In genomic region chr17:87642744-87643143, GRCm38 (mm10) we compare ENCODE assay signal across 32 mouse cellular contexts. TPM values are rescaled to one million over a fixed set of nuclear protein-coding genes. Genes with fewer than 3 reads are reported as not detected.
DNase-seq lines count a peak whose midpoint lies in the region; ATAC-seq and TF ChIP-seq lines count a peak whose summit lies in the region.
"Had no signal": no experiment of that assay in that cellular context is flagged by ENCODE, and none has a peak within 500 bp of the region (broad histone marks: within the 10 kb centered on the region; RNA-seq: fewer than 3 reads in every experiment).

No protein-coding gene starts in this region.

- ATAC-seq in kidney, postnatal 0 days (replicated peaks; ENCODE audit: low FRiP score, low read depth), result peak; percentile 71; the same call in 1 of the 2 replicates
- ATAC-seq: forebrain, embryonic 15.5 days; Patski had no signal

- DNase-seq in kidney, adult 11 months, result peak; percentile 57
- no peak for DNase-seq in kidney, postnatal 4 days
- no peak for DNase-seq in testis, postnatal 14 days (ENCODE audit: low spot score)
- DNase-seq in kidney, postnatal 0 days (ENCODE audit: low spot score), result peak; percentile 40
- DNase-seq in adrenal gland, postnatal 10 days, result no peak
- no peak for DNase-seq in ovary, adult 18-20 months (ENCODE audit: low spot score)
- DNase-seq: adrenal gland, postnatal 14 days; B cell, adult 2 months; cerebellum, adult 11-12 months; cerebellum, adult 8-10 months; cerebellum, postnatal 10 days; cerebellum, postnatal 36 days; embryo, embryonic 11 days; gastrocnemius, postnatal 25 days; heart, adult 18-20 months; heart, postnatal 10 days; heart, postnatal 36 days had no signal

- H3K9ac ChIP-seq in kidney, postnatal 0 days (ENCODE audit: low read depth, low read length), result no peak overlapping the region
- H3K9ac ChIP-seq: embryonic facial prominence, embryonic 13.5 days; forebrain, embryonic 12.5 days; forebrain, embryonic 15.5 days; heart, embryonic 12.5 days; heart, embryonic 15.5 days; hindbrain, embryonic 13.5 days had no signal

- no peaks in the 10 kb centered on the region for H3K27me3 ChIP-seq in testis, adult 2 months (ENCODE audit: control insufficient read depth, insufficient read depth, low read length)
- no peaks in the 10 kb centered on the region for H3K27me3 ChIP-seq in kidney, postnatal 0 days (ENCODE audit: insufficient read depth, low read length)
- H3K27me3 ChIP-seq in small intestine, adult 2 months (ENCODE audit: control insufficient read depth, insufficient read depth, low read length), result no peaks in the 10 kb centered on the region
- H3K27me3 ChIP-seq: Patski had no signal

- peak overlapping the region; percentile 51 for H3K4me3 ChIP-seq in testis, adult 2 months (ENCODE audit: control insufficient read depth, low read depth, low read length)
- H3K4me3 ChIP-seq in kidney, postnatal 0 days (replicated peaks; ENCODE audit: low read depth, low read length), result no peak overlapping the region
- H3K4me3 ChIP-seq in small intestine, adult 2 months (ENCODE audit: low read depth, low read length), result no peak overlapping the region
- H3K4me3 ChIP-seq: embryonic facial prominence, embryonic 10.5 days; embryonic facial prominence, embryonic 13.5 days; erythroblast, embryonic 14.5 days; forebrain, embryonic 12.5 days; forebrain, embryonic 15.5 days; heart, embryonic 12.5 days; heart, embryonic 15.5 days; hindbrain, embryonic 10.5 days; hindbrain, embryonic 13.5 days had no signal

- no peak for TF ChIP-seq CTCF in testis, adult 2 months (IDR thresholded peaks at IDR 0.05; ENCODE audit: control insufficient read depth, insufficient read depth, insufficient replicate concordance, low read depth, low read length)
- TF ChIP-seq CTCF in kidney, postnatal 0 days (IDR thresholded peaks at IDR 0.05; ENCODE audit: low read depth), result no peak
- TF ChIP-seq CTCF in small intestine, adult 2 months (IDR thresholded peaks at IDR 0.05; ENCODE audit: extremely low read depth, insufficient read length, insufficient replicate concordance, low read depth, low read length), result no peak

- no peaks in the 10 kb centered on the region for H3K9me3 ChIP-seq in kidney, postnatal 0 days (replicated peaks; ENCODE audit: low read length)
- H3K9me3 ChIP-seq: embryonic facial prominence, embryonic 13.5 days; forebrain, embryonic 12.5 days; forebrain, embryonic 15.5 days; heart, embryonic 12.5 days; heart, embryonic 15.5 days; hindbrain, embryonic 10.5 days; hindbrain, embryonic 13.5 days had no signal

- no peak overlapping the region for H3K27ac ChIP-seq in testis, adult 2 months (ENCODE audit: control insufficient read depth, insufficient read depth, low read depth, low read length)
- H3K27ac ChIP-seq in kidney, postnatal 0 days, result peak overlapping the region; percentile 27; the same call in 1 of the 2 replicates
- peak overlapping the region; percentile 14; the same call in 1 of the 2 replicates for H3K27ac ChIP-seq in small intestine, adult 2 months (ENCODE audit: insufficient read depth, low read depth, low read length)
- H3K27ac ChIP-seq: embryonic facial prominence, embryonic 10.5 days; embryonic facial prominence, embryonic 13.5 days; forebrain, embryonic 12.5 days; forebrain, embryonic 15.5 days; heart, embryonic 15.5 days; hindbrain, embryonic 10.5 days; hindbrain, embryonic 13.5 days had no signal

- WGBS in kidney, postnatal 0 days, result 48% methylated on average over 8 of the region's 8 CpGs
- 71% methylated on average over 8 of the region's 8 CpGs for WGBS in small intestine, adult 2 months

- H3K36me3 ChIP-seq in testis, adult 2 months (ENCODE audit: control insufficient read depth, insufficient read depth, low read length), result no peaks in the 10 kb centered on the region; the same call in 1 of the 2 replicates
- 0 out of 2 replicates have a peak, but pooled peaks cover 3% of the 10 kb centered on the region for H3K36me3 ChIP-seq in kidney, postnatal 0 days (ENCODE audit: insufficient read depth, low read length)
- peaks cover 86% of the 10 kb centered on the region for H3K36me3 ChIP-seq in small intestine, adult 2 months (ENCODE audit: control insufficient read depth, insufficient read depth, low read length)
- H3K36me3 ChIP-seq: forebrain, embryonic 12.5 days; forebrain, embryonic 15.5 days; G1E; heart, embryonic 12.5 days; heart, embryonic 15.5 days; hindbrain, embryonic 10.5 days; hindbrain, embryonic 13.5 days had no signal

- no peaks in the 10 kb centered on the region for H3K4me1 ChIP-seq in testis, adult 2 months (ENCODE audit: control insufficient read depth, insufficient read depth, low read length)
- H3K4me1 ChIP-seq in kidney, postnatal 0 days (replicated peaks; ENCODE audit: insufficient read depth, low read length), result no peaks in the 10 kb centered on the region; the same call in 1 of the 2 replicates
- H3K4me1 ChIP-seq in small intestine, adult 2 months (ENCODE audit: control insufficient read depth, insufficient read depth, insufficient read length, low read length), result peaks cover 2% of the 10 kb centered on the region; the same call in 1 of the 2 replicates
- H3K4me1 ChIP-seq: embryonic facial prominence, embryonic 10.5 days; embryonic facial prominence, embryonic 13.5 days; forebrain, embryonic 12.5 days; heart, embryonic 12.5 days; heart, embryonic 15.5 days; hindbrain, embryonic 10.5 days; hindbrain, embryonic 13.5 days had no signal

- no peak for TF ChIP-seq POLR2A in testis, adult 2 months (IDR thresholded peaks at IDR 0.05; ENCODE audit: control insufficient read depth, low read depth, low read length)
- TF ChIP-seq POLR2A in small intestine, adult 2 months (IDR thresholded peaks at IDR 0.05; ENCODE audit: low read depth, low read length), result no peak

- H3K4me2 ChIP-seq in kidney, postnatal 0 days (ENCODE audit: low read length), result no peak overlapping the region
- H3K4me2 ChIP-seq: embryonic facial prominence, embryonic 13.5 days; forebrain, embryonic 12.5 days; forebrain, embryonic 15.5 days; heart, embryonic 12.5 days; heart, embryonic 15.5 days; hindbrain, embryonic 13.5 days had no signal

RNA-seq across cellular contexts. Expression of gene Epcam, which starts 7.0 kb away (rescaled TPM):
- 17.8 and 20.2 TPM in 2 replicates for polyA plus RNA-seq in testis, adult 2 months (2012; rRNA removed)
- 409 and 412 TPM in 2 replicates for polyA plus RNA-seq in kidney, postnatal 0 days (2015; fragmentation: Nextera tagmentation; extraction: Ambion mirVana)
- polyA plus RNA-seq in small intestine, adult 2 months (2012; rRNA removed), result 511 and 1,756 TPM in 2 replicates
- total RNA-seq in adrenal gland, postnatal 10 days (2021), result 1 to 10 TPM in 1 of 2 experiments, under 1 TPM in 1; 0.45 to 1.2 TPM
- total RNA-seq: adrenal gland, adult 18-20 months; G1E; gastrocnemius, adult 8-10 months; gastrocnemius, postnatal 25 days; heart, postnatal 10 days; heart, postnatal 36 days had no signal
- polyA plus RNA-seq: erythroblast, embryonic 14.5 days; G1E had no signal

RNA-seq across cellular contexts. Expression of gene Msh2, which starts 29.4 kb away (rescaled TPM):
- polyA plus RNA-seq in testis, adult 2 months (2012; rRNA removed), result 3.0 and 4.0 TPM in 2 replicates
- polyA plus RNA-seq in kidney, postnatal 0 days (2015; fragmentation: Nextera tagmentation; extraction: Ambion mirVana), result 58.1 and 66.0 TPM in 2 replicates
- 1.4 and 2.5 TPM in 2 replicates for polyA plus RNA-seq in small intestine, adult 2 months (2012; rRNA removed)
- 10 to 100 TPM; 24.2 to 33.2 TPM for total RNA-seq in adrenal gland, postnatal 10 days (2021)

Comparison
In these comparisons a context has a peak if more than half of its experiments do, and no peak if none do; other contexts are left out.
1. DNase-seq: peak in kidney, adult 11 months (single experiment) and kidney, postnatal 0 days (single experiment); none in kidney, postnatal 4 days (0 of 2), testis, postnatal 14 days (single experiment), adrenal gland, postnatal 10 days (single experiment) and ovary, adult 18-20 months (single experiment).
2. RNA of gene Epcam, which starts 7.0 kb away (polyA plus RNA-seq): 511 to 1,756 TPM in small intestine, adult 2 months and 409 to 412 TPM in kidney, postnatal 0 days; 17.8 to 20.2 TPM in testis, adult 2 months; every median in the first group is over 10 times any median in the second.
3. RNA of gene Msh2, which starts 29.4 kb away (polyA plus RNA-seq): 58.1 to 66.0 TPM in kidney, postnatal 0 days; 3.0 to 4.0 TPM in testis, adult 2 months and 1.4 to 2.5 TPM in small intestine, adult 2 months; every median in the first group is over 10 times any median in the second.